Mouse (Mus musculus) hindbrain, postnatal 0 days (tissue): ENCODE data around the gene Arsa. TPM values are rescaled to one million over a fixed set of nuclear protein-coding genes. Genes with fewer than 3 reads are reported as not detected.

Experiments
- ATAC-seq: fragments of 200-750 bp; cut with Nextera tagmentation; 2 replicates; pipeline ENCODE4 v1.8.0; 2017; ENCODE audit warnings: mild to moderate bottlenecking, moderate TSS enrichment, moderate library complexity
- DNase-seq: peaks from one replicate; pipeline ENCODE4 v3.0.0-alpha.2; 2015; ENCODE audit warnings: low spot score
- H3K27ac ChIP-seq: fragments of 300-500 bp; sonication (generic); 2 replicates; pipeline ENCODE4 v1.5.1; 2014; ENCODE audit warnings: mild to moderate bottlenecking
- H3K27me3 ChIP-seq: fragments of 300-500 bp; sonication (generic); 2 replicates; pipeline ENCODE4 v1.6.1; 2014; ENCODE audit warnings: low read length, mixed read lengths; ENCODE audit not compliant: insufficient read depth
- H3K36me3 ChIP-seq: fragments of 300-500 bp; sonication (generic); 2 replicates; pipeline ENCODE4 v1.6.1; 2014; ENCODE audit warnings: low read length, mixed read lengths; ENCODE audit not compliant: insufficient read depth
- H3K4me1 ChIP-seq: fragments of 300-500 bp; sonication (generic); 2 replicates; pipeline ENCODE4 v1.6.1; 2014; ENCODE audit warnings: antibody characterized with exemption, low read length, mixed read lengths; ENCODE audit not compliant: insufficient read depth
- H3K4me2 ChIP-seq: fragments of 300-500 bp; sonication (generic); 2 replicates; pipeline ENCODE4 v1.6.1; 2014; ENCODE audit warnings: low read depth, mild to moderate bottlenecking, low read length, moderate library complexity, mixed read lengths
- H3K4me3 ChIP-seq: fragments of 300-500 bp; sonication (generic); 2 replicates; pipeline ENCODE4 v1.5.1; 2014; ENCODE audit warnings: low read length
- H3K9ac ChIP-seq: fragments of 300-500 bp; sonication (generic); replicated peaks from 2 replicates; pipeline ENCODE4 v1.6.1; 2014; ENCODE audit warnings: mild to moderate bottlenecking, low read length, moderate library complexity, mixed read lengths
- H3K9me3 ChIP-seq: fragments of 300-500 bp; sonication (generic); 2 replicates; pipeline ENCODE4 v1.6.1; 2016; ENCODE audit warnings: low read length, mixed read lengths
- CTCF ChIP-seq: IDR thresholded peaks from 2 replicates; pipeline ENCODE4 v1.5.1; 2016; ENCODE audit warnings: antibody characterized with exemption, control low read depth, low read depth
- WGBS: fragments of 180-500 bp; shearing (Covaris S2); extraction: QIAGEN DNeasy Blood & Tissue Kit; methylation state at CpG from one replicate; pipeline ENCODE4 v1.1.7; 2014; 5-methylcytosine and 5-hydroxymethylcytosine counted together
- polyA plus RNA-seq: library from polyadenylated mRNA; unstranded; fragments of >200 nt; fragmentation: Nextera tagmentation; extraction: Ambion mirVana; gene quantifications from 2 replicates; pipeline ENCODE4 v1.2.1, GENCODE M21; 2015
- total RNA-seq: library from RNA; depleted of rRNA; stranded (reverse); fragments of >200 nt; gene quantifications from 2 replicates; pipeline ENCODE4 v1.2.3, GENCODE M21; 2014; rRNA removed

Gene Arsa
- total RNA-seq: 34.6 and 35.8 TPM in 2 replicates
- 28.5 and 28.9 TPM in 2 replicates for polyA plus RNA-seq

DNA sequence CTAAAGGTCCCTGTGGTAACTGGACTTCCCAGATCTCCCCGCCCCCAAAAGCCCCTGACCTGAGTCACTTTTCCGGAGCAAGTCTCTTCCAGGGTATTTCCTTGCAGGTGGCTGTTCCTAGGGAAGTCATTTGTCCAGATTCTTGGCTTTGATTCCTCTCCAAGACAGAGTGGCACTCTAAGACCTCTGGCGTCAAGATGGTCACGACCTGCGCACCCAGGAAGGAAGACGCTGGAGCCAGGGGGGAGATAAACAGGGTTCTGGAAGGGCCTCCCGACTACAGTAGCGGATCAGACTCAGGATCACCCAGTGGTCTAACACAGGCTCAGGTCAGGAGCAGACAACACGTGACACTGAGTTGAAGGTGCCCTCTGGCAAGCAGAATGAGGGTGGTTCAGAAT is at the start of gene Arsa:
TSS of gene Arsa (minus strand) at position 335 of the 401 bp plus-strand sequence.
- TF ChIP-seq CTCF: no peak
- H3K4me1 ChIP-seq: peaks cover 7% of the 10 kb centered on the region
- H3K9ac ChIP-seq: peak within 1 kb of the TSS; percentile 61
- no peaks in the 10 kb centered on the region for H3K27me3 ChIP-seq
- peak within 1 kb of the TSS; percentile 90 for H3K4me2 ChIP-seq
- H3K27ac ChIP-seq: peak within 1 kb of the TSS; percentile 80
- no peak for ATAC-seq
- no peaks in the 10 kb centered on the region for H3K9me3 ChIP-seq
- DNase-seq: no peak
- 37% methylated on average over 9 of the region's 9 CpGs for WGBS
- H3K36me3 ChIP-seq: no peaks in the 10 kb centered on the region
- peak within 1 kb of the TSS; percentile 44 for H3K4me3 ChIP-seq

DNA sequence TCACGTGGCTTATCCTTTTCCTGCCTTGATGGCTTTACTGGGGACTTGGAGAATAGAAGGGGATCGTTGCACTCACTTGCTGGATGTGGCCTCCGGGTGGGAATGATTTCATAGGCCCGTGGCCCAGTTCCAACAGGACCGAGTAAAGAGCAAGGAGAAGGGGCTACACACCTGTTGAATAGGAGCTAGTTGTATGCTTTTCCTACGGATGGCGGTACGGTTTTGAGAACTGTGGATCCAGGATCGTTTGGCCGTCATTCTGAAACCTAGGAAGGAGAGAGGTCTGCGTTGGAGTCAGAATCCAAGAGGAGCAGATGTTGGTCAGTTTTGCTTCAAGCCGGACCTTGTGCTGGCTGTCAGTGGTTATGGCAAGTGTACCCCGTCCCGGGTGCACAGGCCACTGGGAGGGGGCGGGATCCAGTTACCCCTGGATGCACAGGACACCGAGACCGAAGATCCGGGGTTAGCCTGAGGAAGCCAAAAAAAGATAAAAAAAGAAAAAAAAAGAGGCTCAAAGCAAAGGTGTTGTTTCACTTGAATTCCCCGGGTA is 49.6 kb upstream of the Arsa start:
- Histone ChIP-seq H3K27ac (no peak overlapping the region), H3K4me2 (no peak overlapping the region), H3K9ac (no peak overlapping the region), H3K27me3 (no peaks in the 10 kb centered on the region), H3K9me3 (no peaks in the 10 kb centered on the region), H3K4me3 (no peak overlapping the region), H3K4me1 (peaks cover 4% of the 10 kb centered on the region; the same call in 1 of the 2 replicates), H3K36me3 (no peaks in the 10 kb centered on the region)
- no peak for DNase-seq
- ATAC-seq: no peak
- WGBS: 91% methylated on average over 19 of the region's 19 CpGs
- no peak for TF ChIP-seq CTCF

DNA sequence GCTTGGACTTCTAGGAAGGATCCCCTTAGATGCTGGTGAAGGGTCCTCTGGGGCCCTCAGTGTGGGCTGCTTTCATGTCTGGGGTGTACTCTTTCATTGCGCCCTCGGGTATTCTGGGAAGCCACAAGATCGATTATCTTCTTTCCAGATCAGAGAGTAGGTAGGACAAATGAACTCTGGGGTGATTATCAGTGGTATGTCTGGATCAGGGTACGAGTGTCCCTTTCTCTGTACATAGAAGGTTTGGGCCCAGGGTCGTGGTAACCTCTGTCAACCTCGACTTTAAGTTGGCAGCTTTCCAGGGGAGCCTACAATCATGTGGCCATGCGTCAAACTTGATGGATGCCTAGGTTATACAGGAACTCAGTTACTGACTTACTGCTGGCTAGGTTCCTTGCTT is 48.7 kb upstream of the Arsa start:
- Histone ChIP-seq H3K27ac (no peak overlapping the region), H3K27me3 (no peaks in the 10 kb centered on the region), H3K4me1 (peaks cover 4% of the 10 kb centered on the region; the same call in 1 of the 2 replicates), H3K9ac (no peak overlapping the region), H3K4me2 (no peak overlapping the region), H3K9me3 (no peaks in the 10 kb centered on the region), H3K4me3 (no peak overlapping the region), H3K36me3 (no peaks in the 10 kb centered on the region; the same call in 1 of the 2 replicates)
- WGBS: 81% methylated on average over 7 of the region's 7 CpGs
- DNase-seq (no peak), ATAC-seq (no peak)
- TF ChIP-seq CTCF: no peak

DNA sequence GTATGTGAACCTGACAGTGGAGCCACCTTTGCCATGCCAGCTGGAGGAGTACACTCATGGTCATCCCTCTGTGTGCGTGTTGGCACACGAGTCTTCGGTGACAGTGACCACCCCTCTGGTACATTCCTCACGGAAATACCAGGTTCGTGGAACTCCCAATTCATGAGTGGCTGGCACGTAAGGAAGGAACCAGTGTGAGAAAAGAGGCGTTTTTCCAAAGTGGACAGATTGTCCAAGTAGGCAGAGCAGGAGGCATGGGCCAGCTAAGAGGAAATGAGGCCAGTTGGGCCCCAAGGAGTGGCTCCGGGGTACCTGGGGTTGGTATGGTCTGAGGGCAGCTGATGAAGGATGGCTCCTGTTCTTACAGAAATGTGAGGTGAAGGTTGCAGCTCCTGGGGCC is 48.2 kb upstream of the Arsa start:
- no peak for TF ChIP-seq CTCF
- Histone ChIP-seq H3K4me1 (peaks cover 4% of the 10 kb centered on the region; the same call in 1 of the 2 replicates), H3K36me3 (no peaks in the 10 kb centered on the region; the same call in 1 of the 2 replicates), H3K9me3 (no peaks in the 10 kb centered on the region), H3K4me2 (no peak overlapping the region), H3K4me3 (no peak overlapping the region), H3K27ac (no peak overlapping the region), H3K27me3 (no peaks in the 10 kb centered on the region), H3K9ac (no peak overlapping the region)
- DNase-seq (no peak), ATAC-seq (no peak)
- WGBS: 94% methylated on average over 8 of the region's 8 CpGs

DNA sequence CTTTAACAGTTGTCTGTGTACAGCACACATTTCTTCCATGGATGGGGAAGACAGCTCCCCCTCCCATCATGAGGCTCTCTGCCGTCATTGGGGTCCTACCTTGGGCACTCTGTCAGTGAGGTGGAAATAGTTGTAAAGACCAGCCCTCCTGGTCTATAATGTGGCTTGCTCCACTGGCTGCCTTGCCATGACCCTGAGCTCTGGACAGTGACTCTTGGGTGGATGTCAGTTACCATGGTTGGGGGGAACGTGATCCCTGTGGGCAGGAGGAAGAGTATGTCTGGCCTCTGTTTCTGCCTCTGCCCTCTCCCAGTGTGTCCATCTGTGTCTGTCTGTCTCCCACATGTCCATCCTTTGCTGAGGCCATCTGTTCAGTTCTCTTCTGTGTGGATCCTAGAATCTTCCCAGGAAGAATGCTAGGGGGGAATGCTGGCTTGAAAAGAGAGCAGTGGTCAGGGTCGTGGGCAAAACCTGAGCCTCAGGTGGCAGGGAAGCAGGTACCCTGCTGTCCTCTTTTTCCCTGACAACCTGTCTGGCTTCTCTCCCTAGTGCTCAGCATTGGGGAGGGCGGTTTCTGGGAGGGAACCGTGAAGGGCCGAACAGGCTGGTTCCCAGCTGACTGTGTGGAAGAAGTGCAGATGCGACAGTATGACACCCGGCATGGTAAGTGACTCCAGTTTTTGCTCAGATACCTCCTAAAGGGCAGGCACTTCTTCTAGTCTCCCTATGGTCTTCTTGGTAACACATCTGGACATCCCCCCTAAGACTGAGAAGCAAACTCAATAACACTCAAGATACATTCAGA is 47.6 kb upstream of the Arsa start:
- WGBS: 69% methylated on average over 8 of the region's 8 CpGs
- Histone ChIP-seq H3K36me3 (no peaks in the 10 kb centered on the region; the same call in 1 of the 2 replicates), H3K4me1 (peaks cover 4% of the 10 kb centered on the region; the same call in 1 of the 2 replicates), H3K4me2 (peak overlapping the region; percentile 90), H3K27ac (no peak overlapping the region), H3K4me3 (peak overlapping the region; percentile 67), H3K27me3 (no peaks in the 10 kb centered on the region), H3K9ac (peak overlapping the region; percentile 73), H3K9me3 (no peaks in the 10 kb centered on the region)
- TF ChIP-seq CTCF: no peak
- ATAC-seq (no peak), DNase-seq (no peak)

DNA sequence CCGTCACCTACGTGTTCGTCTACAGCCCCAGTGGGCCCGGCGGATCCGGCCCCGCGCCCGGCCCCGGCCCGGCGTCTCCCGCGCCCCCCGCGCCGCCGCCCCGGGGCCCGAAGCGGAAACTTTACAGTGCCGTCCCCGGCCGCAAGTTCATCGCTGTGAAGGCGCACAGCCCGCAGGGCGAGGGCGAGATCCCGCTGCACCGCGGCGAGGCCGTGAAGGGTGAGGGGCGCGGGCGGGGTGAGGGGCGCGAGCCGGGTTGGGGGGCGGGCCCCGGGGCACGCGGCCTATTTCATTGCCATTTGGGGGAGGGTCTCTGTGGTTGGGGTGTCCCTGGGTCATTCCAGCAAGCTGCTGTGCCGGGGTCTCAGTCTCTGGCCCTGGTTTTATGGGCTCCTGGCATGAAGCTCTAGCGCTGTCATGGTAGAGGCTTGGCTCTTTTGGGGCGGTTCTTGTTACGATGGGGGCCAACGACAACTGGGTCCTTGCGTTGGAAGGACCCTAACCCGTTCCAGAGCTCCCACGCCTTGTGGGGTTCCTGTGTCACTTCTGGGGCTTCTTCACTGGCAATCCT is 46.9 kb upstream of the Arsa start:
- WGBS: 16% methylated on average over 39 of the region's 52 CpGs
- peak; percentile 21 for ATAC-seq
- peak; percentile 14 for DNase-seq
- no peaks in the 10 kb centered on the region; the same call in 1 of the 2 replicates for H3K36me3 ChIP-seq
- H3K27ac ChIP-seq: no peak overlapping the region
- peak overlapping the region; percentile 73 for H3K9ac ChIP-seq
- H3K4me2 ChIP-seq: peak overlapping the region; percentile 90
- no peaks in the 10 kb centered on the region for H3K27me3 ChIP-seq
- H3K4me1 ChIP-seq: peaks cover 4% of the 10 kb centered on the region; the same call in 1 of the 2 replicates
- no peaks in the 10 kb centered on the region for H3K9me3 ChIP-seq
- TF ChIP-seq CTCF: no peak
- peak overlapping the region; percentile 67 for H3K4me3 ChIP-seq
